Mouse (Mus musculus) adrenal gland, adult (tissue): ENCODE data around the gene Gm21988.
A peak's percentile ranks its signal among the peaks of the same experiment; 100 is the strongest.

Experiments used
- DNase-seq, 2 experiments: peaks; one replicate each; pipeline ENCODE4 v3.0.0; 2022 to 2023; ENCODE audit warnings: low spot score in 1 of 2; ENCODE audit not compliant: inconsistent age in 2 of 2

The Gm21988 gene

DNA sequence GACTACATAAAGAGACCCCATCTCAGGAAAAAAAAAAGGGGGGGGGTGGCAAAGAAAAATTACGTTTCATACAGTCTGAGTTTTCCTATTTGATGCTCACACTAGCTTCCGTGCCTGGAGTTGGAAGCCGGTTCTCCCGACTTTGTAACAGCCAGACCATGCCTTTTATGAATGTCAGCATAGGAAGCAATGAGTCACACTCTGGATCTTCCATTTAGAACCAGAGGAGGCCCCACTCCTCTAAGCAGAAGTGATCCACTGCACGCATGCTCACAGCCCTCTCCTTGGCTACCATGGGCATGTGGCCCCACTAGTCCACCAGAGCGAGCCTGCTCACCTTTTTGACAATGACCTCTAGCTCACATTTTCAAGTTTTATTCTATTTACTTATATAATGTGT lies 48.4 kb downstream of the Gm21988 start:
- DNase-seq: no peak

DNA sequence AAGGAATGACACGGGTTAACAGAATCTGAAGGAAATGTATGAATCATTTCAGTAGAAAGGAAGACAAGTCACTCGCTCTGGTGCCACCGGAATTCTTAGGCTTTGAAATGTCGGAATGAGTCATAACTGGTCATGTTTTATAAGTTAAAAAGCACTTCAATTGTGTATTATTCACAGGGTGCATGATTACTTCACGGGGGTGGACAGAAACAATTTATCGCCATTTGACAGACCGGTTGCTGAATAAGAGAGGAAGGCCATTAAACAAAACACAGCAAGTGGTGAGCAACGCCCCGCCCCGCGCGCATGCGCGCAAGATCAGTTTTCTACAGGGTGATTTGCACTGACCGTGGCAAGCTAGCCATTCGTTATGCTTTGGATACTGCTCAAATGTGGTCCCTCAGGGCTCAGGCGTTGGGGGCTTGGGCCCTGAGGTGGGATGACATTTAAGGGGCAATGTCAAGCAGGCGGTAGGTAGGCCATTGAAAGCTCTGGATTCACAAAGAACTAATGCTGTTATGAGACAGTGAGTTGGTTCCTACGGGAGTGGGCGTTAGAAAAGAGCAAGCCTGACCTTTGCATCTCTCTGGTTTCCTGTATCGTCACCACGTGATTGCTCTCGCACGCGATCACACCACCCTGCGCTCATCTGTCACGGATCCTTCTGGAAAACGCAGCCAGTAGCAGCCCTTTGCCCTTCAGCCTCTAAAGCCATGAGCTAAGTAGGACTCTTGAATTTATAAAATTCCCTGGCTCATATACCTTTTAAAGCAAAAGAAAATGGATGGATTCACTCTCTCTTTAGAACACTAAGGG lies 50.1 kb downstream of the Gm21988 start:
- DNase-seq: peak; percentile 61 to 89
